Mouse (Mus musculus) hindbrain, postnatal 0 days (tissue): ENCODE measurements at regions not wholly inside any gene's neighbourhood (a gene's known extent, or its start where the extent isn't known, plus 50 kb on each side); places are given as distances from the start of the nearest gene placed in this dataset.

ENCODE experiments used
- ATAC-seq: fragments of 200-750 bp; cut with Nextera tagmentation; 2 replicates; pipeline ENCODE4 v1.8.0; 2017; ENCODE audit warnings: mild to moderate bottlenecking, moderate TSS enrichment, moderate library complexity
- DNase-seq: peaks from one replicate; pipeline ENCODE4 v3.0.0-alpha.2; 2015; ENCODE audit warnings: low spot score
- H3K27ac ChIP-seq: fragments of 300-500 bp; sonication (generic); 2 replicates; pipeline ENCODE4 v1.5.1; 2014; ENCODE audit warnings: mild to moderate bottlenecking
- H3K27me3 ChIP-seq: fragments of 300-500 bp; sonication (generic); 2 replicates; pipeline ENCODE4 v1.6.1; 2014; ENCODE audit warnings: low read length, mixed read lengths; ENCODE audit not compliant: insufficient read depth
- H3K36me3 ChIP-seq: fragments of 300-500 bp; sonication (generic); 2 replicates; pipeline ENCODE4 v1.6.1; 2014; ENCODE audit warnings: low read length, mixed read lengths; ENCODE audit not compliant: insufficient read depth
- H3K4me1 ChIP-seq: fragments of 300-500 bp; sonication (generic); 2 replicates; pipeline ENCODE4 v1.6.1; 2014; ENCODE audit warnings: antibody characterized with exemption, low read length, mixed read lengths; ENCODE audit not compliant: insufficient read depth
- H3K4me2 ChIP-seq: fragments of 300-500 bp; sonication (generic); 2 replicates; pipeline ENCODE4 v1.6.1; 2014; ENCODE audit warnings: low read depth, mild to moderate bottlenecking, low read length, moderate library complexity, mixed read lengths
- H3K4me3 ChIP-seq: fragments of 300-500 bp; sonication (generic); 2 replicates; pipeline ENCODE4 v1.5.1; 2014; ENCODE audit warnings: low read length
- H3K9ac ChIP-seq: fragments of 300-500 bp; sonication (generic); replicated peaks from 2 replicates; pipeline ENCODE4 v1.6.1; 2014; ENCODE audit warnings: mild to moderate bottlenecking, low read length, moderate library complexity, mixed read lengths
- H3K9me3 ChIP-seq: fragments of 300-500 bp; sonication (generic); 2 replicates; pipeline ENCODE4 v1.6.1; 2016; ENCODE audit warnings: low read length, mixed read lengths
- CTCF ChIP-seq: IDR thresholded peaks from 2 replicates; pipeline ENCODE4 v1.5.1; 2016; ENCODE audit warnings: antibody characterized with exemption, control low read depth, low read depth
- WGBS: fragments of 180-500 bp; shearing (Covaris S2); extraction: QIAGEN DNeasy Blood & Tissue Kit; methylation state at CpG from one replicate; pipeline ENCODE4 v1.1.7; 2014; 5-methylcytosine and 5-hydroxymethylcytosine counted together

- Histone ChIP-seq H3K9ac (no peak overlapping the region), H3K9me3 (no peaks in the 10 kb centered on the region), H3K4me3 (no peak overlapping the region), H3K27ac (no peak overlapping the region), H3K27me3 (no peaks in the 10 kb centered on the region), H3K4me2 (no peak overlapping the region), H3K4me1 (no peaks in the 10 kb centered on the region), H3K36me3 (no peaks in the 10 kb centered on the region)
- DNase-seq (no peak), ATAC-seq (no peak)
- WGBS: 57% methylated on average over 6 of the region's 6 CpGs
- TF ChIP-seq CTCF: no peak
Observed at GRCm38 (mm10) chr9:43593236-43593635, 150.5 kb upstream of the Nectin1 start.

GRCm38 (mm10) chr9:43594814-43595213, 149.0 kb upstream of the Nectin1 start:
- no peak for DNase-seq
- H3K9ac ChIP-seq: no peak overlapping the region
- no peak overlapping the region for H3K4me3 ChIP-seq
- H3K27ac ChIP-seq: no peak overlapping the region
- H3K4me2 ChIP-seq: no peak overlapping the region
- H3K4me1 ChIP-seq: no peaks in the 10 kb centered on the region
- 81% methylated on average over 3 of the region's 3 CpGs for WGBS
- H3K36me3 ChIP-seq: no peaks in the 10 kb centered on the region
- no peaks in the 10 kb centered on the region for H3K9me3 ChIP-seq
- ATAC-seq: no peak
- no peak for TF ChIP-seq CTCF
- no peaks in the 10 kb centered on the region for H3K27me3 ChIP-seq

DNA sequence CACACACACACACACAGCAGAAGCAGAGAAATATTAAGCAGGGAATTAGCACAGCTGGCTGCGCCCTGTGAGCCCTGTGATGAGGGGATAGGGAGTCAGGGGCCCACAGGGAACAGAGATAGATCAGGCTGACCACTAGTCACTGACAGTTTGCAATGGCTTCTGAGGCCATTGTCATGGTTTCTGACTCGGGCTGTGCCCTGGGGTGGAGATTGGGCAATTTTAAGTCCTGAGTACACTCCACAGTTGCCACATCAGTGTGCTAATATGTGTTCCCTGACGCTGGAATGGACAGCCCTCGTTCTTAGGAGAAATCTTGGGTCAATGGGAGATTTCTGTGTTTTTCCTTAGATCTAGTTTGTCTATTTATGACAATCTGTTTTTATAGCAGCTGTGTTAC, 148.3 kb upstream of the Nectin1 start:
- Histone ChIP-seq H3K4me2 (no peak overlapping the region), H3K36me3 (no peaks in the 10 kb centered on the region), H3K4me1 (no peaks in the 10 kb centered on the region), H3K27ac (no peak overlapping the region), H3K9me3 (no peaks in the 10 kb centered on the region), H3K4me3 (no peak overlapping the region), H3K9ac (no peak overlapping the region), H3K27me3 (no peaks in the 10 kb centered on the region)
- no peak for DNase-seq
- no peak for TF ChIP-seq CTCF
- WGBS: 83% methylated on average over 4 of the region's 4 CpGs
- ATAC-seq: no peak

DNA sequence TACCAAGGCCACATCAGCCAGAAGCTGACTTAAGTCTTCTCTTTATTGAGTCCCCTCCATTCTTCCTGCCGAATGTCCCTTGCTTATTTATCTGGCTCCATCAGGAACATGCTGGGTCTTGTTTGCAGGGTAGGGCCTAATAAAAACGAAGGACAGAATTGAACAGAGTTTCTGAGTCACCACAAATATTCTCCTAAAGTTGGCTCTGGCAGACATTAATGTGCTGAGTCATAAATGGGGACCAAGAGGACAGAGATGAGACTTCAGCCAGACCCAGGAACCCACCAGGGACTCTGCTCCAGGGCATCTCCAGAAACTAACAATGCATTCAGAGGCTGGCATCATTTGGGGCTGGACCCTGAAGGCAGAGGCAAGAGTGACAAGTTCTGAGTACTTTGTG, 143.4 kb upstream of the Nectin1 start:
- no peaks in the 10 kb centered on the region for H3K27me3 ChIP-seq
- no peak overlapping the region for H3K27ac ChIP-seq
- DNase-seq (no peak), ATAC-seq (no peak)
- H3K36me3 ChIP-seq: no peaks in the 10 kb centered on the region
- no peak overlapping the region for H3K4me2 ChIP-seq
- no peaks in the 10 kb centered on the region for H3K9me3 ChIP-seq
- TF ChIP-seq CTCF: no peak
- no peaks in the 10 kb centered on the region for H3K4me1 ChIP-seq
- 75% methylated on average over 2 of the region's 2 CpGs for WGBS
- H3K9ac ChIP-seq: no peak overlapping the region
- H3K4me3 ChIP-seq: no peak overlapping the region

- Histone ChIP-seq H3K4me1 (no peaks in the 10 kb centered on the region), H3K4me2 (no peak overlapping the region), H3K9ac (no peak overlapping the region), H3K4me3 (no peak overlapping the region), H3K27me3 (no peaks in the 10 kb centered on the region), H3K27ac (no peak overlapping the region), H3K9me3 (no peaks in the 10 kb centered on the region), H3K36me3 (no peaks in the 10 kb centered on the region)
- WGBS: 23% methylated on average over 12 of the region's 12 CpGs
- peak; percentile 31 for DNase-seq
- 0 out of 2 replicates have a peak, but pooled peaks have one; percentile 29 for ATAC-seq
- no peak for TF ChIP-seq CTCF
Observed at GRCm38 (mm10) chr9:43617632-43618031, 126.2 kb upstream of the Nectin1 start.

GRCm38 (mm10) chr9:43627558-43627957, 116.2 kb upstream of the Nectin1 start:
- DNase-seq (no peak), ATAC-seq (no peak)
- TF ChIP-seq CTCF: no peak
- H3K4me2 ChIP-seq: no peak overlapping the region
- no peaks in the 10 kb centered on the region for H3K36me3 ChIP-seq
- WGBS: 73% methylated on average over 4 of the region's 4 CpGs
- no peaks in the 10 kb centered on the region for H3K4me1 ChIP-seq
- no peaks in the 10 kb centered on the region for H3K9me3 ChIP-seq
- H3K27me3 ChIP-seq: no peaks in the 10 kb centered on the region
- no peak overlapping the region for H3K9ac ChIP-seq
- no peak overlapping the region for H3K27ac ChIP-seq
- no peak overlapping the region for H3K4me3 ChIP-seq

GRCm38 (mm10) chr9:43628786-43629185, 115.0 kb upstream of the Nectin1 start:
- DNase-seq (no peak), ATAC-seq (no peak)
- Histone ChIP-seq H3K9me3 (no peaks in the 10 kb centered on the region), H3K36me3 (no peaks in the 10 kb centered on the region), H3K27me3 (no peaks in the 10 kb centered on the region), H3K4me2 (no peak overlapping the region), H3K4me1 (no peaks in the 10 kb centered on the region), H3K27ac (no peak overlapping the region), H3K4me3 (no peak overlapping the region), H3K9ac (no peak overlapping the region)
- no peak for TF ChIP-seq CTCF
- 48% methylated on average over 11 of the region's 11 CpGs for WGBS
